ENCODE assay signal across 25 mouse cellular contexts in the genomic region with DNA sequence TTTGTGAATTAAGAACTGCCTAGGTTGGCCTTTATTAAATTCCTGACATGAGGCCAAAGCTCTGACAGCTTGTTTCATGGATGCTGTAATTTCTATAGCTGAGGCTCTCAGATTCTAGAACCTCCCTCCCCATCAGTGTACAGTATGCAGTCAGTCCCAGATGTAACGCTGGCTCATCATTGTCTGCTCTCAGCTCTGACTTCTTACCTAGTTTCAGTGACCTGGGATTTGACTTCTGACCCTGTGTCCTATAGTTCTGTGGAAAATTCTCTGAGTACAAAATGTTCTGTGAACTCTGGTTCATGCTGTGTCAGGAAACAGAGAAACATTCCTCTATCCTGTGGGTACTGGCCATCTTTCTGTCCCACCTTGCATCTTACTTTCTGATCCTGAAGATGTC.
DNase-seq lines count a peak whose midpoint lies in the region; ATAC-seq and TF ChIP-seq lines count a peak whose summit lies in the region.
"Had no signal": no experiment of that assay in that cellular context is flagged by ENCODE, and none has a peak within 500 bp of the region (broad histone marks: within the 10 kb centered on the region; RNA-seq: fewer than 3 reads in every experiment).

No protein-coding gene starts in this region.

- ATAC-seq in kidney, embryonic 16.5 days (ENCODE audit: low FRiP score, low TSS enrichment), result no peak
- no peak for ATAC-seq in liver, embryonic 12.5 days
- ATAC-seq: forebrain, embryonic 13.5 days; forebrain, embryonic 16.5 days; hindbrain, embryonic 16.5 days; Patski had no signal

- H3K79me2 ChIP-seq in liver, adult 2 months (ENCODE audit: control insufficient read depth, insufficient read depth, low read length), result no peaks in the 10 kb centered on the region

- no peak for TF ChIP-seq POLR2A in kidney, adult 2 months (IDR thresholded peaks at IDR 0.05; ENCODE audit: low read depth, low read length)
- TF ChIP-seq POLR2A in liver, adult 2 months (IDR thresholded peaks at IDR 0.05; ENCODE audit: extremely low read depth, insufficient read depth, low read length), result no peak

- no peaks in the 10 kb centered on the region for H3K36me3 ChIP-seq in kidney, adult 2 months (ENCODE audit: control insufficient read depth, insufficient read depth, low read length)
- 0 out of 2 replicates have a peak, but pooled peaks cover 2% of the 10 kb centered on the region for H3K36me3 ChIP-seq in kidney, embryonic 16.5 days (ENCODE audit: insufficient read depth, low read length)
- no peaks in the 10 kb centered on the region for H3K36me3 ChIP-seq in liver, adult 2 months (ENCODE audit: control insufficient read depth, insufficient read depth, low read length)
- H3K36me3 ChIP-seq in liver, embryonic 12.5 days, result no peaks in the 10 kb centered on the region
- H3K36me3 ChIP-seq: forebrain, embryonic 10.5 days; G1E; hindbrain, embryonic 10.5 days; hindbrain, embryonic 13.5 days had no signal

- no peak overlapping the region for H3K4me2 ChIP-seq in kidney, embryonic 16.5 days (replicated peaks; ENCODE audit: low read depth, low read length)
- H3K4me2 ChIP-seq in liver, embryonic 12.5 days, result no peak overlapping the region
- H3K4me2 ChIP-seq: forebrain, embryonic 13.5 days; heart, embryonic 11.5 days; hindbrain, embryonic 13.5 days had no signal

- whole genome bisulfite sequencing in kidney, adult 2 months, result 46% methylated on average over 1 of the region's 1 CpGs
- 76% methylated on average over 1 of the region's 1 CpGs for WGBS in kidney, embryonic 16.5 days
- 36% methylated on average over 1 of the region's 1 CpGs for WGBS in liver, adult 2 months
- WGBS in liver, embryonic 12.5 days (ENCODE audit: insufficient replicate concordance), result 74% methylated on average over 1 of the region's 1 CpGs

- no peaks in the 10 kb centered on the region for H3K9me3 ChIP-seq in kidney, embryonic 16.5 days (ENCODE audit: low read length)
- H3K9me3 ChIP-seq in liver, embryonic 12.5 days (replicated peaks), result no peaks in the 10 kb centered on the region
- H3K9me3 ChIP-seq: forebrain, embryonic 10.5 days; forebrain, embryonic 13.5 days; G1E; hindbrain, embryonic 10.5 days; hindbrain, embryonic 13.5 days had no signal

- H3K4me3 ChIP-seq in kidney, adult 2 months (ENCODE audit: insufficient read depth, low read depth, low read length), result no peak overlapping the region
- H3K4me3 ChIP-seq in kidney, embryonic 16.5 days (ENCODE audit: low read length), result no peak overlapping the region
- H3K4me3 ChIP-seq in liver, adult 2 months (ENCODE audit: insufficient read depth, low read depth, low read length), result no peak overlapping the region
- no peak overlapping the region for H3K4me3 ChIP-seq in liver, embryonic 12.5 days
- H3K4me3 ChIP-seq: forebrain, embryonic 10.5 days; forebrain, embryonic 13.5 days; hindbrain, embryonic 10.5 days; hindbrain, embryonic 13.5 days had no signal

- H3K27me3 ChIP-seq in kidney, adult 2 months (replicated peaks; ENCODE audit: control insufficient read depth, insufficient read depth, low read length), result no peaks in the 10 kb centered on the region
- no peaks in the 10 kb centered on the region for H3K27me3 ChIP-seq in kidney, embryonic 16.5 days (ENCODE audit: insufficient read depth, low read length)
- H3K27me3 ChIP-seq in liver, adult 2 months (ENCODE audit: control insufficient read depth, insufficient read depth, low read length), result no peaks in the 10 kb centered on the region
- no peaks in the 10 kb centered on the region for H3K27me3 ChIP-seq in liver, embryonic 12.5 days (replicated peaks)
- H3K27me3 ChIP-seq: CH12.LX; forebrain, embryonic 13.5 days; hindbrain, embryonic 13.5 days; Patski had no signal

- no peak for TF ChIP-seq CTCF in kidney, adult 2 months (conservative IDR thresholded peaks at IDR 0.05; ENCODE audit: insufficient read depth, insufficient read length, low read depth, low read length)
- TF ChIP-seq CTCF in liver, adult 2 months (IDR thresholded peaks at IDR 0.05; ENCODE audit: low read depth, low read length), result no peak

- H3K4me1 ChIP-seq in kidney, adult 2 months (ENCODE audit: control insufficient read depth, insufficient read depth, low read length), result no peaks in the 10 kb centered on the region; the same call in 1 of the 2 replicates
- no peaks in the 10 kb centered on the region for H3K4me1 ChIP-seq in kidney, embryonic 16.5 days (ENCODE audit: insufficient read depth, low read length)
- H3K4me1 ChIP-seq in liver, adult 2 months (ENCODE audit: control insufficient read depth, insufficient read depth, low read length), result no peaks in the 10 kb centered on the region
- H3K4me1 ChIP-seq in liver, embryonic 12.5 days, result no peaks in the 10 kb centered on the region
- H3K4me1 ChIP-seq: forebrain, embryonic 10.5 days; hindbrain, embryonic 10.5 days; hindbrain, embryonic 13.5 days had no signal

- peak; percentile 27 for DNase-seq in kidney, adult 2 months
- peak; percentile 33 for DNase-seq in kidney, postnatal 14 days
- no peak for DNase-seq in kidney, postnatal 4 days
- DNase-seq in liver, adult 2 months (ENCODE audit: extremely low read depth, low read depth, low spot score), result peak; percentile 2
- DNase-seq: adrenal gland, postnatal 10 days; adrenal gland, postnatal 36 days; B cell, adult 2 months; cerebellum, adult 18-20 months; cerebellum, adult 9-10 months; cerebellum, postnatal 14 days; gastrocnemius, postnatal 10 days; gastrocnemius, postnatal 36 days; heart, postnatal 36 days had no signal

- H3K27ac ChIP-seq in kidney, adult 2 months (ENCODE audit: insufficient read depth, low read depth, low read length), result no peak overlapping the region
- no peak overlapping the region for H3K27ac ChIP-seq in kidney, embryonic 16.5 days (ENCODE audit: low read length)
- H3K27ac ChIP-seq in liver, adult 2 months (replicated peaks; ENCODE audit: insufficient read depth, low read depth, low read length), result no peak overlapping the region
- no peak overlapping the region for H3K27ac ChIP-seq in liver, embryonic 12.5 days
- H3K27ac ChIP-seq: forebrain, embryonic 10.5 days; forebrain, embryonic 13.5 days; hindbrain, embryonic 10.5 days; hindbrain, embryonic 13.5 days had no signal

- H3K9ac ChIP-seq in kidney, embryonic 16.5 days (replicated peaks; ENCODE audit: low read length), result no peak overlapping the region
- no peak overlapping the region for H3K9ac ChIP-seq in liver, adult 2 months (ENCODE audit: low read depth, low read length)
- H3K9ac ChIP-seq in liver, embryonic 12.5 days, result no peak overlapping the region
- H3K9ac ChIP-seq: forebrain, embryonic 13.5 days; hindbrain, embryonic 13.5 days had no signal

Comparison
In these comparisons a context has a peak if more than half of its experiments do, and no peak if none do; other contexts are left out.
1. DNase-seq: peak in kidney, adult 2 months (single experiment), kidney, postnatal 14 days (single experiment) and liver, adult 2 months (single experiment); none in kidney, postnatal 4 days (0 of 2).